Mouse (Mus musculus) G1E (cell line): ENCODE measurements around the gene Mycbp. TPM values are rescaled to one million over a fixed set of nuclear protein-coding genes. Genes with fewer than 3 reads are reported as not detected.

ENCODE experiments used
- ATAC-seq: 2 replicates; pipeline ENCODE4 v1.8.0; 2016; ENCODE audit warnings: mild to moderate bottlenecking; ENCODE audit not compliant: insufficient number of reproducible peaks, poor library complexity, low FRiP score, severe bottlenecking; ENCODE audit errors: extremely low read depth
- DNase-seq: peaks from one replicate; pipeline ENCODE4 v3.0.0; 2012; ENCODE audit warnings: low spot score
- H3K27me3 ChIP-seq: 2 replicates; pipeline ENCODE4 v1.6.1; 2012; ENCODE audit warnings: mild to moderate bottlenecking, low read length, inconsistent platforms; ENCODE audit not compliant: insufficient read depth
- H3K36me3 ChIP-seq: replicated peaks from 2 replicates; pipeline ENCODE3; 2012; ENCODE audit warnings: mild to moderate bottlenecking, inconsistent platforms
- H3K4me1 ChIP-seq: 2 replicates; pipeline ENCODE4 v1.6.1; 2012; ENCODE audit warnings: low read depth, low read length, inconsistent platforms, mixed read lengths; ENCODE audit not compliant: insufficient read depth
- H3K4me3 ChIP-seq: 2 replicates; pipeline ENCODE4 v1.5.1; 2012; ENCODE audit warnings: low read depth, mild to moderate bottlenecking, inconsistent platforms, low read length, moderate library complexity, mixed read lengths
- H3K9me3 ChIP-seq: replicated peaks from 2 replicates; pipeline ENCODE4 v1.6.1; 2012; ENCODE audit warnings: inconsistent platforms
- CTCF ChIP-seq: IDR thresholded peaks from 2 replicates; pipeline ENCODE4 v1.5.1; 2012; ENCODE audit warnings: low read depth, low read length, inconsistent platforms, mixed read lengths
- GATA1 ChIP-seq: IDR thresholded peaks from 2 replicates; pipeline ENCODE4 v1.6.1; 2012; ENCODE audit warnings: borderline replicate concordance, low read length, inconsistent platforms, mixed read lengths
- GATA2 ChIP-seq: IDR thresholded peaks from 2 replicates; pipeline ENCODE4 v1.6.1; 2012; ENCODE audit warnings: low read depth, low read length, inconsistent platforms, borderline replicate concordance
- POLR2AphosphoS5 ChIP-seq: IDR thresholded peaks from 2 replicates; pipeline ENCODE4 v1.6.1; 2012; ENCODE audit warnings: low read depth, low read length, inconsistent platforms; ENCODE audit not compliant: insufficient replicate concordance
- TAL1 ChIP-seq: conservative IDR thresholded peaks from 2 replicates; pipeline ENCODE4 v1.6.1; 2012; ENCODE audit warnings: low read depth, low read length, inconsistent platforms, mixed read lengths
- polyA plus RNA-seq: library from polyadenylated mRNA; stranded (reverse); fragments of >175 nt; gene quantifications from 2 replicates; pipeline ENCODE4 v1.2.3, GENCODE M21; 2012
- total RNA-seq, 2 experiments: library from RNA; stranded (forward) in 1 of 2; stranded (reverse) in 1 of 2; fragments of 200-1000 nt in 1 of 2; fragments of >200 nt in 1 of 2; fragmentation: Nextera tagmentation in 1 of 2; gene quantifications; 2 replicates each; pipeline ENCODE4 v1.2.3; 2014 to 2017

Gene Mycbp
- total and polyA plus RNA-seq, 3 experiments = 26.6 to 47.3 (median 28.1) TPM

GRCm38 (mm10) chr4:123916748-123917547, 12.3 kb downstream of the Mycbp start, which contains the start of gene Rragc:
Gene Rragc (plus strand): TSS chr4:123917446.
- ATAC-seq = peak; percentile 98
- peak within 1 kb of the TSS; percentile 94 for H3K4me3 ChIP-seq
- H3K9me3 ChIP-seq = no peaks in the 10 kb centered on the region
- TF ChIP-seq GATA2 (no peak), POLR2AphosphoS5 (no peak), CTCF (no peak), TAL1 (no peak), GATA1 (no peak)
- peaks cover 31% of the 10 kb centered on the region for H3K4me1 ChIP-seq
- no peaks in the 10 kb centered on the region for H3K27me3 ChIP-seq
- DNase-seq = peak; percentile 97
- peaks cover 50% of the 10 kb centered on the region for H3K36me3 ChIP-seq

- Histone ChIP-seq H3K9me3 (no peaks in the 10 kb centered on the region), H3K4me3 (peak within 1 kb of the TSS; percentile 94), H3K4me1 (peaks cover 28% of the 10 kb centered on the region), H3K27me3 (no peaks in the 10 kb centered on the region), H3K36me3 (peaks cover 48% of the 10 kb centered on the region)
- no peak for ATAC-seq
- TF ChIP-seq GATA1 (no peak), POLR2AphosphoS5 (no peak), GATA2 (no peak), TAL1 (no peak)
- DNase-seq = no peak
Observed at GRCm38 (mm10) chr4:123917548-123918140, 13.0 kb downstream of the Mycbp start, which contains the start of gene 4930535I16Rik. Gene 4930535I16Rik (minus strand): TSS chr4:123918022.

- Histone ChIP-seq H3K36me3 (peaks cover 49% of the 10 kb centered on the region), H3K27me3 (no peaks in the 10 kb centered on the region), H3K9me3 (no peaks in the 10 kb centered on the region), H3K4me1 (peaks cover 22% of the 10 kb centered on the region), H3K4me3 (peak overlapping the region; percentile 94; the same call in 1 of the 2 replicates)
- TF ChIP-seq CTCF (no peak), GATA2 (no peak), POLR2AphosphoS5 (no peak), GATA1 (no peak), TAL1 (no peak)
- DNase-seq = no peak
- ATAC-seq = no peak
Observed at GRCm38 (mm10) chr4:123918851-123919250, 14.2 kb downstream of the Mycbp start.

GRCm38 (mm10) chr4:123921055-123921565, 16.5 kb downstream of the Mycbp start:
- Histone ChIP-seq H3K4me1 (peaks cover 16% of the 10 kb centered on the region), H3K27me3 (no peaks in the 10 kb centered on the region), H3K36me3 (peaks cover 61% of the 10 kb centered on the region), H3K4me3 (no peak overlapping the region), H3K9me3 (no peaks in the 10 kb centered on the region)
- ATAC-seq = no peak
- TF ChIP-seq CTCF = no peak
- TF ChIP-seq GATA1 = no peak
- TF ChIP-seq TAL1 = no peak
- no peak for TF ChIP-seq POLR2AphosphoS5
- no peak for TF ChIP-seq GATA2
- no peak for DNase-seq

GRCm38 (mm10) chr4:123927961-123928360, 23.3 kb downstream of the Mycbp start:
- ATAC-seq = peak; percentile 63
- Histone ChIP-seq H3K9me3 (no peaks in the 10 kb centered on the region), H3K4me3 (no peak overlapping the region), H3K4me1 (peaks cover 2% of the 10 kb centered on the region; the same call in 1 of the 2 replicates), H3K36me3 (peaks cover 91% of the 10 kb centered on the region), H3K27me3 (no peaks in the 10 kb centered on the region)
- DNase-seq = no peak
- no peak for TF ChIP-seq POLR2AphosphoS5
- no peak for TF ChIP-seq GATA2
- TF ChIP-seq GATA1 = no peak
- TF ChIP-seq CTCF = no peak
- no peak for TF ChIP-seq TAL1

GRCm38 (mm10) chr4:123929994-123930393, 25.4 kb downstream of the Mycbp start:
- no peak overlapping the region for H3K4me3 ChIP-seq
- no peak for DNase-seq
- peaks cover 93% of the 10 kb centered on the region for H3K36me3 ChIP-seq
- H3K4me1 ChIP-seq = peaks cover 2% of the 10 kb centered on the region; the same call in 1 of the 2 replicates
- no peaks in the 10 kb centered on the region for H3K9me3 ChIP-seq
- ATAC-seq = no peak
- no peaks in the 10 kb centered on the region for H3K27me3 ChIP-seq
- no peak for TF ChIP-seq GATA1
